Mouse (Mus musculus): ENCODE results near the gene Tyk2. TPM values are rescaled to one million over a fixed set of nuclear protein-coding genes. Genes with fewer than 3 reads are reported as not detected.
A peak's percentile ranks its signal among the peaks of the same experiment; 100 is the strongest.

The Tyk2 gene
- total RNA-seq, 2 experiments from 2014 or later, result 4.2 to 4.4 TPM

DNA sequence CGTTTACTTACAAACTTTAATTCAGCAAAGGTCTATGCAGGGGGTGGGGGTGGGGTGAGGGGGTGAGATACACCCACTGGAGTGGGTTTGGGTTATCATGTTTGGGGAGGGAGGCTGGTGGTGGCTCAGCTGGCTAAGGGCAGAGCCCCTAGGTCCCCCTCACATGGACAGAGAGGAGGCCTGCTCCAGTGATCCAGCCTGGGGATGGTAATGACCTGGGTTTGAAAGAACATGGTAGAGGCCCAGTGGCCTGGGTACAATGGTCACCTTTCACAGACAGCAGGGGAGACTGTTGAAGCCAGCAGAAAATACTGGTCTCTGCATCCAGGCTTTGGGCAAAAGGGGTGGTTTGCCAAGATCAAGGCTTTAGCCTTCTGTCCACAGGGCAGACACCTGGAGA lies 56.9 kb downstream of the Tyk2 start:
- intact Hi-C loops (cut with DNase I), result no loop called here
- DNase-seq, result no peak

DNA sequence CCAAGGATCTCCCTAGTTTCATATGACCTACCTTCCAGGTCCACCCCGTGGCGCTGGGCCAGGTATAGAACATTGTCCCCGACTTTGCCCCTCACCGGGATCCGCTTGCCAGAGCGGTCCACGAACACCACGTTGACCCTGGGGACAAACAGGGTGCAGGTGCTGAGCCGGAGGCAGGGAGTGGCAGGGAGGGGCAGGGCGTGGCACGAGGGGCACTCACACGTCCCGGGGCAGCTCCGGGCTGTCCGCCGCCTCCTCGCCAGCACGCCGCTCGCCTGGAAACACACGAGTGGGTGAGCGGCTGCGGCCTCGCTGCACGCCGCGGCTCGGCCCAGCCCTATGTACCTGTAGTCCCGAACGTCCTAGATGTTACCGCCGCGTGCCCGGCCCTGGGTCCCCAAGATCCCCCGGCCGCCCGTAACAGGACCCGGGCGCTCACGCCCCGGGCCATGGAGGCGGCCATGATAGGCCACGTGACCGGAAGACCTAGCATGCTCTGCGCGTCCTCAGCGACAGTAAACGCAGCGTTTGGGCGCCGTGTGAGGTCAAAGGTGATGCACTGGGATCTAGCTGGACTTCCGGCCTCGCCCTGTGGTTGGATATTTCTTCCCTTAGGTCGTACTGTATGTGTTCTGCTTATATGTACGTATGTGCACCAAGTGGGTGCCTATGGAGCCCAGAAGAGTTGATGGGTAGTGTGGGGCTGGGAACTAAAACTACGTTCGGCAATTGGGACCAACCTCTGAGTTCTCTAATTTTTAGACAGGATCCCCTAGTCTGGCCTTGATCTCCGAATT lies 57.8 kb downstream of the Tyk2 start, which contains the start of the genes Gm49373 and Fdx1l:
TSS of gene Gm49373 (minus strand) at position 53 of the 797 bp plus-strand sequence.
TSS of gene Fdx1l (minus strand) at position 571 of the 797 bp plus-strand sequence.
- DNase-seq, result peak; percentile 82 to 83
- intact Hi-C loops (cut with DNase I), result no loop called here

DNA sequence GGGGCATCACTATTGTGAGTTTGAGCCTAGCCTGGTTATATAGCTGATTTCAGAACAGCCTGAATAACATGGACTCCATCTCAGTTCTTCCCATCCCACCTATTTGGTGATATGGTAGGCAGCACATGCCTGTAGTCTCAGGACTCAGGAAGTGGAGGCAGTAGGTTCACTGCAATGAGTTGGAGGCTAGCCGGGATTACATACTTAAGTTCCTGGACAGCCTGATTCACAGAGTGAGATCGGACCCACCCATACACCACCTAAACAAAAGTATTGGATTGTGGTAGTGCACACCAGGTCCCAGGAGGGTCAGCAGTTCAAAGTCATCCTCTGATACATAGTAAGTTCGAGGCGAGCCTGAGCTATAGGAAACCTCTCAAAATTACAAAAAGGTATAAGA lies 58.4 kb downstream of the Tyk2 start:
- no peak for DNase-seq
- intact Hi-C loops (cut with DNase I), result no loop called here

DNA sequence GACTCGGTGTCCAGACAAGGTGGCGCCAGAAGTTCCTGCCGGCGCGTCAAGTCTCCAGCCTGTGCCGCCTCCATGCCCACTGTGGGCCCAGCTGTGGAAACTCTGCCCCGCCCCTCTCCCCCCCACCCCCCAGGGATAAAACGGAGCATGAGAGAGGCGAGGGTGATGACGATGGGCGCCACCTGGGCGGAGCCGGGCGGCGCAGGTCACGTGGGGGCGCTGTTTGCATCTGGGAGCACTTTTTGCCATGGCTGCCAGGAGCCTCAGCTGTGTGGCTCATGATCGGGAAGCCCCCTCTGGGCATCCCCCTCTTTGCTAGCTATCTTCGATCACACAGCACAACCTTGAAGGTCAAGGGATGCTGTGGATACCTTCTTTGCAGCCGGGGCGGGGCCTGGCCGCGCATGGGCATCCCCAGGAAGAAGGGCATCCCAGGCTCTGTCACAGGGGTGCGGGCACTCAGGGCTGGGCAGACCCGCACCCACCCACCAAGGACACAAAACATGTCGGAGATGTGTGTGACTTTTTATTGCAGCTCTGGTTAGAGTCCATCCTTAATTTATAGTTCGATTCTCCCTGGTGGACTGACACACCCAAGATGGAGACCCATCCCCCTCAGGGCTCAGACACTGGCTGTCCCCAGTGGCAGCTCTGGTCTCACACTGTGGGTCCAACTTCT lies 63.9 kb downstream of the Tyk2 start, which contains the start of gene Zglp1:
TSS of gene Zglp1 (minus strand) at position 88 of the 679 bp plus-strand sequence.
- intact Hi-C loops (cut with DNase I), result no loop called here
- DNase-seq, result no peak

DNA sequence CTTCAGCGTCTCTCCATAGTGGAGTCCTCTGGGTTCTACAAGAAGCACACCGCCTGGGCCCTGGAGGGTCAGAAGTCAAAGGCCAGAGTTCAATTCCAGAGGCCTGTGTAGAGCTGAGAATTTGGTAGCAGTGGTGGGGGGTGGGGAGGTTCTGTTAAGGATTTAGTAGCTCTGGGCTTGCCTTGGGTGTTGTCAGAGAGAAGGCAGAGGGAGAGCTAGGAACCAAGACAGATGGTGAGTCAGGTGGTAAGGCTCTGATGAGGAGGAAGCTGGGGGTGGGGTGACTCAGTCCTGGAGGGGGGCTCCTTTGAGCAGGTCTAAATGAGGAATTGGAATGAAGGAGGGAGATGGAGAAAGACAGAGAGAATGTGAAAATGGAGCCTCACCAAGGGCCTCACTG lies 68.1 kb downstream of the Tyk2 start:
- intact Hi-C loops (cut with DNase I), result no loop called here
- no peak for DNase-seq

Small RNA genes lying within 50 kb of the gene (microRNA-seq; reads per million reads assigned to microRNA genes)
- 0 to 0.36 reads per million in 2 experiments for gene Mir7082

Other genes starting within 250 kb of the Tyk2 start
- 1 to 10 TPM; 6.1 to 8.7 TPM for gene Ppan, start 243.1 kb downstream of the Tyk2 start, total RNA-seq (2021)
- 10 to 100 TPM; 88.8 to 96.0 TPM for gene Eif3g, start 232.6 kb downstream of the Tyk2 start, total RNA-seq (2021)
- gene Dnmt1, start 171.4 kb downstream of the Tyk2 start, total RNA-seq (2021), result 1 to 10 TPM; 6.0 to 7.7 TPM
- gene S1pr2, start 154.5 kb downstream of the Tyk2 start, total RNA-seq (2021), result 1 to 10 TPM; 1.5 to 1.6 TPM
- 10 to 100 TPM; 58.5 to 58.7 TPM for gene Mrpl4, start 128.5 kb downstream of the Tyk2 start, total RNA-seq (2021)
- 1 to 10 TPM; 1.9 to 2.1 TPM for gene Icam1, start 115.3 kb downstream of the Tyk2 start, total RNA-seq (2021)
- gene Icam4, start 101.9 kb downstream of the Tyk2 start, total RNA-seq (2021), result 1 to 10 TPM; 1.2 to 1.7 TPM
- gene Icam5, start 99.2 kb downstream of the Tyk2 start, total RNA-seq (2021), result not detected
- not detected for gene Zglp1, start 64.2 kb downstream of the Tyk2 start, total RNA-seq (2021)
- under 1 TPM in 1 of 2 experiments, not detected in 1; 0.17 TPM for gene Gm49373, start 58.1 kb downstream of the Tyk2 start, total RNA-seq (2021)
- 10 to 100 TPM; 37.5 to 40.4 TPM for gene Fdx1l, start 57.6 kb downstream of the Tyk2 start, total RNA-seq (2021)
- 1 to 10 TPM; 1.6 TPM for gene Gm38431, start 39.2 kb downstream of the Tyk2 start, total RNA-seq (2021)
- 10 to 100 TPM; 13.8 to 17.9 TPM for gene Raver1, start 39.2 kb downstream of the Tyk2 start, total RNA-seq (2021)
- 100 to 1,000 TPM; 123 to 126 TPM for gene Cdc37, start 18.7 kb upstream of the Tyk2 start, total RNA-seq (2021)
- 10 to 100 TPM; 42.2 to 53.9 TPM for gene Pde4a, start 34.5 kb upstream of the Tyk2 start, total RNA-seq (2021)
- gene Keap1, start 108.1 kb upstream of the Tyk2 start, total RNA-seq (2021), result 10 to 100 TPM; 56.5 to 58.3 TPM
- gene S1pr5, start 117.2 kb upstream of the Tyk2 start, total RNA-seq (2021), result under 1 TPM in 1 of 2 experiments, not detected in 1; 0.12 TPM
- gene Atg4d, start 134.1 kb upstream of the Tyk2 start, total RNA-seq (2021), result 10 to 100 TPM; 62.0 to 65.7 TPM
- 10 to 100 TPM in 1 of 2 experiments, 1 to 10 TPM in 1; 9.1 to 11.6 TPM for gene Kri1, start 156.7 kb upstream of the Tyk2 start, total RNA-seq (2021)
- gene Cdkn2d, start 160.2 kb upstream of the Tyk2 start, total RNA-seq (2021), result 10 to 100 TPM in 1 of 2 experiments, 1 to 10 TPM in 1; 8.4 to 10.1 TPM
- not detected for gene Ap1m2, start 181.1 kb upstream of the Tyk2 start, total RNA-seq (2021)
- gene Slc44a2, start 189.5 kb upstream of the Tyk2 start, total RNA-seq (2021), result 100 to 1,000 TPM; 135 to 148 TPM
- gene Ilf3, start 236.6 kb upstream of the Tyk2 start, total RNA-seq (2021), result 10 to 100 TPM; 17.2 to 19.4 TPM